ENCODE assay signal across 8 mouse cellular contexts in genomic region chr2:32236760-32237487, GRCm38 (mm10). TPM values are rescaled to one million over a fixed set of nuclear protein-coding genes. Genes with fewer than 3 reads are reported as not detected.
DNase-seq lines count a peak whose midpoint lies in the region; ATAC-seq and TF ChIP-seq lines count a peak whose summit lies in the region.

No protein-coding gene starts in this region.

- peak overlapping the region; percentile 80 for H3K4me3 ChIP-seq in C2C12 (ENCODE audit: insufficient read depth, poor library complexity, severe bottlenecking)
- peak overlapping the region; percentile 72 for H3K4me3 ChIP-seq in heart, adult 2 months
- H3K4me3 ChIP-seq in liver, embryonic 14.5 days (ENCODE audit: insufficient read depth in 1 of 2, low read depth in 2 of 2, low read length in 2 of 2) = peak overlapping the region; percentile 73 to 77

- no peaks in the 10 kb centered on the region for H3K9me3 ChIP-seq in liver, embryonic 14.5 days (ENCODE audit: control insufficient read depth, low read length)

- H3K9ac ChIP-seq in heart, adult 2 months (ENCODE audit: low read depth, low read length) = peak overlapping the region; percentile 62
- H3K9ac ChIP-seq in liver, embryonic 14.5 days (replicated peaks) = peak overlapping the region; percentile 81

- H3K79me3 ChIP-seq in C2C12 (ENCODE audit: low read depth) = no peaks in the 10 kb centered on the region

- TF ChIP-seq CTCF in C2C12 (IDR thresholded peaks at IDR 0.05; ENCODE audit: control insufficient read depth, insufficient read depth, insufficient read length) = no peak
- peak; percentile 67 for TF ChIP-seq CTCF in heart, adult 2 months (IDR thresholded peaks at IDR 0.05)
- peak; percentile 57; the same call in 1 of the 2 replicates for TF ChIP-seq CTCF in liver, embryonic 14.5 days (IDR thresholded peaks at IDR 0.05; ENCODE audit: low read depth)

- ATAC-seq in common myeloid progenitor, adult 5-6 weeks (replicated peaks; ENCODE audit: low read depth, poor library complexity, severe bottlenecking) = peak; percentile 54
- peak; percentile 42 for ATAC-seq in liver, embryonic 14.5 days (ENCODE audit: insufficient read depth)

- WGBS in heart, adult 2 months = under 1% methylated on average over 20 of the region's 20 CpGs
- WGBS in liver, embryonic 14.5 days (ENCODE audit: insufficient replicate concordance) = under 1% methylated on average over 20 of the region's 20 CpGs

- intact Hi-C loops in heart, adult 2 months (cut with DNase I) = no loop called here

- H3K27ac ChIP-seq in heart, adult 2 months = peak overlapping the region; percentile 92
- peak overlapping the region; percentile 50 for H3K27ac ChIP-seq in liver, embryonic 14.5 days

- DNase-seq in MN1 (ENCODE audit: low spot score) = peak; percentile 89
- peak; percentile 48 to 61 for DNase-seq in heart, adult 2 months
- peak; percentile 62 for DNase-seq in kidney, adult 18-20 months
- DNase-seq in liver, embryonic 14.5 days (ENCODE audit: low read depth in 3 of 3, low spot score in 3 of 3) = peak; percentile 54 to 64 (median 56)
- peak; percentile 63 for DNase-seq in neural tube, embryonic 10.5 days (ENCODE audit: extremely low spot score, low spot score)
- peak; percentile 70 for DNase-seq in yolk sac, embryonic 10.5 days (ENCODE audit: low spot score)

- peaks cover 4% of the 10 kb centered on the region; the same call in 1 of the 2 replicates for H3K4me1 ChIP-seq in heart, adult 2 months (ENCODE audit: control insufficient read depth, insufficient read depth, low read length)
- peaks cover 5 to 11% of the 10 kb centered on the region in 2 experiments; a peak in 3 of 4 replicates for H3K4me1 ChIP-seq in liver, embryonic 14.5 days (replicated peaks; ENCODE audit: control insufficient read depth in 2 of 2, insufficient read depth in 2 of 2, low read length in 1 of 2)

- no peak for TF ChIP-seq POLR2A in heart, adult 2 months (IDR thresholded peaks at IDR 0.05; ENCODE audit: insufficient read depth, low read depth, low read length)

- peak overlapping the region; percentile 91 for H3K4me2 ChIP-seq in liver, embryonic 14.5 days (ENCODE audit: low read depth)

- H3K27me3 ChIP-seq in C2C12 (ENCODE audit: control insufficient read depth, insufficient read depth, insufficient read length) = no peaks in the 10 kb centered on the region
- no peaks in the 10 kb centered on the region for H3K27me3 ChIP-seq in heart, adult 2 months (ENCODE audit: control insufficient read depth, insufficient read depth, low read length)
- H3K27me3 ChIP-seq in liver, embryonic 14.5 days (ENCODE audit: control insufficient read depth, insufficient read depth, low read length) = no peaks in the 10 kb centered on the region

- peaks cover 14% of the 10 kb centered on the region for H3K79me2 ChIP-seq in C2C12 (ENCODE audit: control insufficient read depth, insufficient read depth)
- H3K79me2 ChIP-seq in heart, adult 2 months (replicated peaks; ENCODE audit: control insufficient read depth, insufficient read depth, low read length) = no peaks in the 10 kb centered on the region

- TF ChIP-seq EP300 in heart, adult 2 months (IDR thresholded peaks at IDR 0.05; ENCODE audit: insufficient read depth, low read depth, low read length) = no peak
- no peak for TF ChIP-seq EP300 in liver, embryonic 14.5 days (IDR thresholded peaks at IDR 0.05; ENCODE audit: low read depth)

- H3ac ChIP-seq in C2C12 (ENCODE audit: control insufficient read depth, insufficient read length, low read depth) = peak overlapping the region; percentile 80

- H3K36me3 ChIP-seq in C2C12 (ENCODE audit: control insufficient read depth, insufficient read depth) = peaks cover 28% of the 10 kb centered on the region
- H3K36me3 ChIP-seq in heart, adult 2 months (ENCODE audit: control insufficient read depth, insufficient read depth, low read length) = no peaks in the 10 kb centered on the region
- H3K36me3 ChIP-seq in liver, embryonic 14.5 days (replicated peaks; ENCODE audit: control insufficient read depth, insufficient read depth, low read depth) = no peaks in the 10 kb centered on the region; the same call in none of the 2 replicates

TF ChIP-seq in C2C12, 6 proteins besides CTCF, POLR2A, EP300 and RAD21:
- TF ChIP-seq MYOD1 (IDR thresholded peaks at IDR 0.05; ENCODE audit: control insufficient read depth, insufficient read length, low read depth) = no peak
- TF ChIP-seq MAX (IDR thresholded peaks at IDR 0.05) = no peak
- no peak for TF ChIP-seq MYOG (IDR thresholded peaks at IDR 0.05; ENCODE audit: control insufficient read depth, extremely low read depth, insufficient read length)
- no peak for TF ChIP-seq CEBPB (IDR thresholded peaks at IDR 0.05; ENCODE audit: low read depth)
- TF ChIP-seq USF1 (IDR thresholded peaks at IDR 0.05; ENCODE audit: low read depth) = no peak

RNA-seq across cellular contexts. Expression of gene Pomt1, which starts 0.5 kb away (rescaled TPM):
- 12.9 TPM for polyA plus RNA-seq in C2C12 (2012; fragmentation: generic; extraction: Trizol)
- total RNA-seq in common myeloid progenitor, adult 5-6 weeks (2017) = 22.7 and 33.6 TPM in 2 replicates
- total RNA-seq in heart, adult 2 months (2021) = 10 to 100 TPM; 13.1 to 16.9 TPM
- polyA plus RNA-seq in heart, adult 2 months (2012; rRNA removed) = 17.7 and 19.7 TPM in 2 replicates
- 9.6 and 10.1 TPM in 2 replicates for polyA plus RNA-seq in liver, embryonic 14.5 days (2012; rRNA removed)
- polyA plus RNA-seq in liver, embryonic 14.5 days (2014; fragmentation: Nextera tagmentation; extraction: Ambion mirVana) = 10.1 and 12.1 TPM in 2 replicates

RNA-seq across cellular contexts. Expression of gene Uck1, which starts 23.0 kb away (rescaled TPM):
- 47.7 TPM for polyA plus RNA-seq in C2C12 (2012; fragmentation: generic; extraction: Trizol)
- 21.3 and 27.0 TPM in 2 replicates for total RNA-seq in common myeloid progenitor, adult 5-6 weeks (2017)
- total RNA-seq in heart, adult 2 months (2021) = 10 to 100 TPM; 22.5 to 22.8 TPM
- 41.7 and 43.1 TPM in 2 replicates for polyA plus RNA-seq in heart, adult 2 months (2012; rRNA removed)
- 17.7 and 19.8 TPM in 2 replicates for polyA plus RNA-seq in liver, embryonic 14.5 days (2012; rRNA removed)
- 21.5 and 21.8 TPM in 2 replicates for polyA plus RNA-seq in liver, embryonic 14.5 days (2014; fragmentation: Nextera tagmentation; extraction: Ambion mirVana)

RNA-seq across cellular contexts. Expression of gene Golga2, which starts 50.3 kb away (rescaled TPM):
- 36.3 TPM for polyA plus RNA-seq in C2C12 (2012; fragmentation: generic; extraction: Trizol)
- total RNA-seq in common myeloid progenitor, adult 5-6 weeks (2017) = 42.8 and 48.4 TPM in 2 replicates
- total RNA-seq in heart, adult 2 months (2021) = 10 to 100 TPM; 69.8 to 79.9 TPM
- polyA plus RNA-seq in heart, adult 2 months (2012; rRNA removed) = 34.5 and 44.0 TPM in 2 replicates
- 10.0 and 13.0 TPM in 2 replicates for polyA plus RNA-seq in liver, embryonic 14.5 days (2012; rRNA removed)
- polyA plus RNA-seq in liver, embryonic 14.5 days (2014; fragmentation: Nextera tagmentation; extraction: Ambion mirVana) = 6.9 and 7.6 TPM in 2 replicates

RNA-seq across cellular contexts. Expression of gene Swi5, which starts 51.0 kb away (rescaled TPM):
- polyA plus RNA-seq in C2C12 (2012; fragmentation: generic; extraction: Trizol) = 387 TPM
- total RNA-seq in common myeloid progenitor, adult 5-6 weeks (2017) = 324 and 355 TPM in 2 replicates
- 100 to 1,000 TPM; 205 to 233 TPM for total RNA-seq in heart, adult 2 months (2021)
- polyA plus RNA-seq in heart, adult 2 months (2012; rRNA removed) = 173 and 223 TPM in 2 replicates
- polyA plus RNA-seq in liver, embryonic 14.5 days (2012; rRNA removed) = 108 and 130 TPM in 2 replicates
- polyA plus RNA-seq in liver, embryonic 14.5 days (2014; fragmentation: Nextera tagmentation; extraction: Ambion mirVana) = 100.0 and 105 TPM in 2 replicates

Comparison
In these comparisons a context has a peak if more than half of its experiments do, and no peak if none do; other contexts are left out.
1. Peak in every context shown above with its lines: DNase-seq, ATAC-seq, H3K4me3 ChIP-seq and H3K27ac ChIP-seq.